Mouse (Mus musculus): ENCODE results near the gene Fam83g. TPM values are rescaled to one million over a fixed set of nuclear protein-coding genes. Genes with fewer than 3 reads are reported as not detected.

Gene Fam83g
- 3.7 TPM for polyA plus RNA-seq (2017; shearing (Covaris generic))

DNA sequence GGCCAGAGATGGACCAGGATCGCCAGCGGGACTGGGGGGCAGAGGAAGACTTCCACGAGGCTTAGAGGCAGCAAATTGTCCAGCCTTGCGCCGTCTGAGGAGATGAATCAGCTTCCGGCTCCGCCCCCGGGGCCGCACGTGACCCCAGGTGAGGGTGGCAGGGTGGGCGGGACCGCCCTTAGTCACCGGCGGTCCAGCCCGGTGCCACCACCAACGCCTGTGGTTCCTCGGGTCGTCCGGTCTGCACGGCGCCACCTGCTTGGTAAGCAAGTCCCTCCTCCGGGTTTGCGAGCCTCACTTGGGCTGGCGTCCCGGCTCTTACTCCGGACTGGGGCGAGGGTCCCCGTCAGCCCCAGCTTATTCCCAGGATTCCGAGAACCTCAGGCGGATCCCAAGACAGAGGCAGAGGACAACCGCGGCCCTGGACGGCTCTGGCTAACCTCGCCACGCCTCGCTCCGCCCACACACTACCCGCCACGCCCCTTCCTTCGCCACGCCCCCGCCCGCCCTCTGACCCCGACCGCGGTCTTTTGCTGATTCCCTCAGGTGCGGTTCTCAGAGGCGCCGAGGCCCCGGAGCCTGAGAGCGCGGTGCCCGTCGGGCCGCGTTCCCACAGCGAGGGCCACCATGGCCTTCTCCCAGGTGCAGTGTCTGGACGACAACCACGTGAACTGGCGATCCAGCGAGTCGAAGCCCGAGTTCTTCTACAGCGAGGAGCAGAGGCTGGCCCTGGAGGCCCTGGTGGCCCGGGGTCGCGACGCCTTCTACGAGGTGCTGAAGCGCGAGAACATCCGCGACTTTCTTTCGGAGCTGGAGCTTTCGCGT, at the start of gene Fam83g:
TSS of gene Fam83g (plus strand) at position 185 of the 825 bp plus-strand sequence.

GRCm38 (mm10) chr11:61652686-61653447, 31.0 kb upstream of the Fam83g start, which contains the start of gene Grap:
Gene Grap (plus strand): TSS chr11:61653265.

DNA sequence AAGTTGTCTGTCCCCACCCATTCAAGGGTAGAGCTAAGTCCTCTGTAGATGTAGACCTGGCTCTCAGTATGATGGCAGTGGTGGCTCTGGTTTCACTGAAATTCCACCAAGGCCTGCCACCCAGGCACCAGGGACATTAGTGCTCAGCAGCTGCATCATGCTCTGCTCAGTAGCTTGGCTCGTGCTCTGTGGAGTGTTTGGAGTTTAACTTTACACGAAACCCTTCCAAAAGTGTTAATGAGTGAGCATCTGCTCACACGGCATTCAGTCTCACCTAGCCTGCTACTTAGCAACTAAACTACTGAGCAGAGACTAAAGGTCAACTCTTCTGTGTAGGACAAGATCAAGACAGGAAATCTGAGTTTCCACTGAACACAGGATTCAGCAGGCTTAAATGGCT, 36.7 kb downstream of the Fam83g start, which contains the start of gene Slc5a10:
TSS of gene Slc5a10 (minus strand) at position 191 of the 400 bp plus-strand sequence.

Other genes with a start within 250 kb of the Fam83g start
- gene Rnf112, start 230.0 kb upstream of the Fam83g start, polyA plus RNA-seq (2017; shearing (Covaris generic)) = not detected
- not detected for gene Mfap4, start 198.7 kb upstream of the Fam83g start, polyA plus RNA-seq (2017; shearing (Covaris generic))
- 37.7 TPM for gene Mapk7, start 189.7 kb upstream of the Fam83g start, polyA plus RNA-seq (2017; shearing (Covaris generic))
- 3.6 TPM for gene B9d1, start 178.9 kb upstream of the Fam83g start, polyA plus RNA-seq (2017; shearing (Covaris generic))
- 0.80 TPM for gene Epn2, start 104.4 kb upstream of the Fam83g start, polyA plus RNA-seq (2017; shearing (Covaris generic))
- gene Grap, start 30.8 kb upstream of the Fam83g start, polyA plus RNA-seq (2017; shearing (Covaris generic)) = 430 TPM
- gene Slc5a10, start 36.7 kb downstream of the Fam83g start, polyA plus RNA-seq (2017; shearing (Covaris generic)) = 0.18 TPM
- gene Prpsap2, start 78.0 kb downstream of the Fam83g start, polyA plus RNA-seq (2017; shearing (Covaris generic)) = 33.7 TPM
- gene Ulk2, start 171.0 kb downstream of the Fam83g start, polyA plus RNA-seq (2017; shearing (Covaris generic)) = 3.6 TPM
- gene Akap10, start 246.2 kb downstream of the Fam83g start, polyA plus RNA-seq (2017; shearing (Covaris generic)) = 61.9 TPM